Mouse (Mus musculus): ENCODE measurements at regions not wholly inside any gene's neighbourhood (a gene's known extent, or its start where the extent isn't known, plus 50 kb on each side); places are given as distances from the start of the nearest gene placed in this dataset.

DNA sequence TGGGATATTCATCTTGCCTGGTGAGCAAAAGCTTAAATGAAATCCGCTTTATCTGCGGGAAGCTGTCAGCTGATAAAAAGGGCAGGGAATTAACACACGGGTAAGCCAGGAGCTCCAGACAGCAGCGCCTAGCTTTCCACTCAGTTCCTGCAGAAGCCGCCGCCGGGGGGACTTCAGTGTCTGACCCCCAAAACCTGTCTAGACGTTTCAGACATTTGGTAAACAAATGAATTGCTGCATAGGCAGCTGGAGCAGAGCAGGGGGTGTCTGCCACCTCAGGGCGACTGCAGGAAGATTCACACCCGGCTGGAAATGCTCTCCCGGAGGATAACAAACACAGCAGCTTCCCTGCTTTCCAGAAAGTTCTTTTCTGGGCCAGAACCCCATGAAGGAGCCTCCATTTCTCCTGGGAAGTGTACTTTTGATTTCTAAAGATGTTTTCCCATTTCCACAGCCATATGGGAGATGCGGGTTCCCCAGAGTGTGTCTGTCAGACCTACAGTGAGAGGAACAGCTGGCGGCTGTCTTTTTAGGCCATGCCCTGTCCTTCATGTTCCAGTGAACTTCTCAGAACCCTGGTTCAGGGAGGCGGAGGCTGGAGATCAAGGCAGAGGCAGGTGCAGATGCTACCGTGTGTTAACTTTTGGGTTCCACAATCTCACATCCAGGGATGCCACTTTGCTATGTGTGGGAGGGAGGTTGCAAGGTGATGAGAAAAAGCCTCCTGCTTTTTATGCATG is 58.7 kb upstream of the Pmepa1 start:
- no peak for DNase-seq (ENCODE audit: low spot score)

DNA sequence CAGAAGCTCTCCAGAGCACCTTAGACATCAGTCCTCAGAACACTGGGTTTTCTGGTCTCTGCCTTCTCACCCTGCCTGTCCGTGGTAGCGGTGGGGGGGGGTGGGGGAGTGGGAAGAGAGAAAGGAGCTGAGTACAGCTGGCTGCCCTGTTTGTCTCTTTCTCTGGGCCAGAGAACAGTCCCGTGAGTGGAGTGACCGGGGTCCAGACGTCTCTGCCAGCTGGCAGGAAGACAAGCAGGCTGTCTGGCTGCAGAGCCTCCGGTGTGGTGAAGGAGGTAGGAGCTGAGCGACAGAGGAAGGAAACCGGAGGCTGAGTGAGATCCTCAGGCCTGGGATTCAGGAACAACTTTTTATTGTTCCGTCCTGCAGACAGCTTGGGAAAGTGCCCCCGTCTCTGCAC is 59.5 kb upstream of the Pmepa1 start:
- no peak for DNase-seq (ENCODE audit: low spot score)

DNA sequence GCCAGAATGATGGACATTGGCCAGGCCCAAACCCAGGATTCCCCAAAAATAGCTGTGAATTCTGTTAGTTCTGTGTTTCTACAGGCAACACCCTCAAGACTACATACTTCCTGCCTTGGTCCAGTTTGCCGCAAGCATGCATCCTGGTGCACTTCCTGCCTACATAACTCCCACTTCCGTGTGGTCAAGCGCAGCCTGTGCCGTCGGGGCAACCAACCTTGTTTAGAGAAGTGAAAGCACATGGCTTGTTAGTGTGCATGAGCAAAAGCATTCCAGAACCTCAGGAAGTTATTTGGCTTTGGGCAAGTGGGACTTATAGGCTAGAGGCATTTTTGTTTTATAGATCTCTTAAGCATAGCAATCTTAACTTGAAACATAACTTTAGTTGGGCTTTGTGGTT is 61.3 kb upstream of the Pmepa1 start:
- no peak for DNase-seq (ENCODE audit: low spot score)

DNA sequence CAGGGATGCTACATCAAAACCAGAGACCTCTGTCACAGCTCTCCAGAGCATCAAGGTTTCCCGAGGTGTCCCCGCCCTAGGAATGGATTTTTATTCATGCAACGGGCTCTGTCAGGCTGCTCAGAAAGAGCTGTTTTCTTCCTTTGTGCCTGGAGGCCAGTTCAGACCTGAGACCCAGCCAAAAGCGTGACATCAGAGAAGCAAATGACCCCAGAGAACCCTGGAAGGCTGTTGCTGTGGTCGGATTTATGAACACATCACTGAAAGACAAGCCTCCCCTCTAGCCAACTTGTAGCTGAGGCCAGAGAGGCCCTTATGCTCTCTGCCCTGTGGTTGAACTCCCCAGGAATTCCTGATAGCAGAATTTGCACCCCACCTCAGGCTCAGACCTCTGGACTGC is 62.3 kb upstream of the Pmepa1 start:
- no peak for DNase-seq (ENCODE audit: low spot score)

DNA sequence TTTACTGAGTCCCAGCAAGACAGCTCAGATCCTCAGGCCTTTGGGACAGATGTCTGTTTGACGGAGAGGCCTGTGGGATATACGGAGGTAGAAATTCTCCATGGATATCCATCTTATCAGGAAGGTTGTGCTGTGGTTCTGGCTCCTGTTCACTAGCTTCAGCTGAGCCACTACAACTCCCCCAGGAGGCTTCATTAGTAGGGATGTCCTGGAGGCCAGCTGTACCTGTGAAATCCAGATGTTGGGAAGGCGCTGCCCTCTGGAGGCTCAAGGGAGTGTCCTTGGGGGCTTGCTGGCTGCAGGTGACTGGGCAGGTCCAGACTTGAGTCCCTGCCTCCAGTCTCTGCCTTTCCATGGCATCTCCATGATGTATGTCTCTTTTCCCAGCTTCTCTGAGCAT is 62.9 kb upstream of the Pmepa1 start:
- no peak for DNase-seq (ENCODE audit: low spot score)

DNA sequence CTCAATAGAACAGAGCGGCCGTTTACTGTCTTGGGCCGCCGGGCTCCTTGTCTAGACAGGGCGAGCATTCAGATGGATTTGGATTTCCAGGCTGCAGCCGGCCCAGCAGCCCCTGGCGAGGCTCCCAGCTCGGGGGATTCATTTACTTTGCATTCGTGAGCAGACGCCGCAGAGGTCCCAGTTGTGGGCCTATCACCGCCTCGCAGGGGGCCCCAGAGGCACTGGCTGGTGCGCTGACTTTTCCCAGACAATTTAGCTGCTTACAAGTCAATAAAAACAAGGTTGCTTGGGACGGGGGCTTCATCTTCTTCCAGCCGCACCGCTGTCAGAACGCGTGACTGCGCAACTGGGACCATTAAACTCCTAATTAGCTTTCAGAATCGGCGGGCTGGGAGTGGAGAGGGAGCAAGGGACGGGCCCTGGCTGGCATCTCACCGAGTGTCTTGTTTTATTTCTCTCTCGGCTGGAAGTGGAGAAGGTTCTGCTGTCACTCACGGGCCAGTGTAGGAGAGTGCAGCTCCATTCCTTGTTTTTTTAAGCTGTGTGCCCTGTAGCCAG is 63.8 kb upstream of the Pmepa1 start:
- DNase-seq (ENCODE audit: low spot score), result no peak

DNA sequence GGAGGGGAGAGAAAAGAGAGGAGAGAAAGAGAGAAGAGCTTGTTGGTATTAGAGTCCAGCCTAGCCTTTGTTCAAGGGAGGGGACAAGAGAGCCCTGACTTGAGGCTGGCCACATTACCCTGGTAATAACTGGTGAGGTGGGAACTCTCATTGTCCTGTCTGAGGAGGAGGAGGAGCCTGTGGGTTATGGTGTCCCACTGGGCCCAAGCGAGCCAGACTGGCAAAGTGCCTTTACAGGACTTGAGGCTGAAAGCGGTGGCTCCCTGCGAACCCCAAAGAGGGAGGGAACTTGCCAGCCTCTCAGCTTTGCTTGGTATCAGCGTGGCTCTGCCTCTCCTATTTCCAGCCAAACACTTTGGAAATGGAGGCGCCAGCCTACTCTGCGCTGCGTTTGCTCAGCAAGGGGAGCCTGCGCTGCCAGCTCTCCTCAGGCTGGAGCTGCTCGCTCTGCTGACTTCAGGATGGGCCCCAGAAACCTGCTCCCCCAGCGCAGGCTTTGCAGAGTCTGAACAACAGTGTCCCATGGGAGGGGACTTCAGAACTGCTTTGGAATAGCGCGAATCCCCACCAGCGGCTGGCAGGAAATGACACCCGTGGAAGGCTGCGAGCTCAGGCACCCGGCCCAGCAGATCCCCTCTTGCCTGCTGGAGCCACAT is 66.4 kb upstream of the Pmepa1 start:
- DNase-seq (ENCODE audit: low spot score), result no peak

DNA sequence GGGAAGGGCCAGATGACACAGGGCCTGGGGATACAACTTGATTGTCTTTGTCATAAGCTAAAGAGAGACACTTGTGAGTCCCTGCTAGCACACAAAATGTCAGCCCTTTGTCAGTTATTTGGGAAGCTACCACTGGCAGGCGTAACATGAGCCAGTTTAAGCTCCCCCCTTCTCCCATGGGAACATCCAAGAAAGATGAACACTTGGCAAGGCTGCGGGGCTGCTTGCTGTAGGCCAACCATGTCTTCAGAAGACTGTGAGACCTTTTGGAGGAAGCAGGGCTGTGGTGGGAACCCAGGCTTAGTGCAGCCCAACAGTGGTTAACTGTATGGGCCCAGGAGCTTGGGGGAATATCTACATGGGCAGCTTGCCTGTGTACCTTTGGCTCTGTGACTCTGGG is 67.3 kb upstream of the Pmepa1 start:
- DNase-seq (ENCODE audit: low spot score), result no peak

DNA sequence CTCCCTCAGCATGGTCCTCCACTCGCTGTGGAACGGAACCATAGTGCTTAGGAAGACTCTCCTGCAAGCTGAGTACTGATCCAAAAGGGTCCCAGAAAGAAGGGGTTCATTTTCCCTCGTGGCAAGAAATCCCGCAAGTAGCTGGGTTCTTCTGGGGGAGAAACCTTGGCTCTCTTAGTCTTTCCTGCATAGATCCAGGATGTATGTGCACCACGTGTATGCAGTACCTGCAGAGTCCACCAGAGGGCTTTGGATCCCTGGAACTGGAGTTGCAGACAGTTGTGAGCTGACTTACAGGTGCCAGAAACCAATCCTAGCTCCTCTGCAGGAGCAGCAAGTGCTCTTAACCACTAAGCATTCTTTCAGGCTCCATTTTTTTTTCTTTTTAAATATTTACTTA is 67.9 kb upstream of the Pmepa1 start:
- DNase-seq (ENCODE audit: low spot score), result no peak

DNA sequence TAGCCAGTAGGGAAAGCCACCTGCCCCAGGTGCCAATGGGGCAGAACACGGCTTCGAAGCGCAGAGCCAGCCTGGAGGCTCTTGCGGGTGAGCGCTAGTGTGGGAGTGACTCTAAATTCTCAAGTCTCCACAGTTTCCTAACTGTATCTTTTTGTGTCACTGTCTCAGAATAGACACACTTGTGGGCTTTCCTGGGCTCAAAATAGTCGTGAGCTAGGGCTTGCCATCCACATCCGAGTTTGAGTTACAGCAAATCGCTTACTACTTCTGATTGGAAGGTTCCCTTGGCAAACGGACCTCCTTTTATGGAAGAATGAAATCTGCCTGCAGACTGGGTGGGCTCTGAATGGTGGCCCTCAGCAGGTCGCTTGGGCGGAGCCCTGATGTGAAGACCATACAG is 71.0 kb upstream of the Pmepa1 start:
- DNase-seq (ENCODE audit: low spot score), result no peak

DNA sequence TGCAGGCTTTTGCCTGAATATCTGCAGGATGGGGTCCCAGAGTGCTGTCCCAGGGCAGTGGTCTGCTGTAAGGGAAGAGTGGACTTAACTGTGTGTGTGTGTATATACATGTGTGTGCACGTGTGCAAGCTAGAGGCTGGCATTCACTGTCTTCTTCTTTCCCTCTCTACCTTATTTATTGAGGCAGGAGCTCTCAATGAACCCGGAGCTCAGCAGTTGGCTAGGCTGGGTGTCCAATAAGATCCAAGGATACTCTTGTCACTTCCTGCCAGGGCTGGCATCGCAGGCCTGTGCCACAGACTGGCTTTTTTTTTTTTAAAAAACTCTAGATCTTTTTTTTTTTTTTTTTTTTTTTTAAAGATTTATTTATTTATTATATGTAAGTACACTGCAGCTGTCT is 72.4 kb upstream of the Pmepa1 start:
- DNase-seq (ENCODE audit: low spot score), result no peak

DNA sequence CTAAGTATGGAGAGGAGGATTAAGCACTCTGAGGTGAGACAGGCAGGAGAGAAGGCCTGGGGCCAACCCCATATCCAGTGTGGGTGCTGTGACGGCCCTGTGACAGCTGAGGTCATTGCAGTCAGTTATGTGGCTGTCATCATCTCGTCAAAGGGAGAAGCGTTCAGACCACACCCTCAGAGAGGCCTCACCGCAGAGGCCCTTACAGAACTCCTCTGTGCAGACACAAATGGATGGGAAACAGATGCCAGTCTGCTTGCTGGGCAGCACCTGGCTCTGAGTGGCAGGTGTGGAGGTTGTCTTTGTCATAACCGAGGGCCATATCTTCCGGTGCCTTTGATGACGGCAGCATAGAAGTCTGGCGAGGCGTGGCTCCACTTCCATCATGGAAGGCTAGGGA is 73.2 kb upstream of the Pmepa1 start:
- no peak for DNase-seq (ENCODE audit: low spot score)

DNA sequence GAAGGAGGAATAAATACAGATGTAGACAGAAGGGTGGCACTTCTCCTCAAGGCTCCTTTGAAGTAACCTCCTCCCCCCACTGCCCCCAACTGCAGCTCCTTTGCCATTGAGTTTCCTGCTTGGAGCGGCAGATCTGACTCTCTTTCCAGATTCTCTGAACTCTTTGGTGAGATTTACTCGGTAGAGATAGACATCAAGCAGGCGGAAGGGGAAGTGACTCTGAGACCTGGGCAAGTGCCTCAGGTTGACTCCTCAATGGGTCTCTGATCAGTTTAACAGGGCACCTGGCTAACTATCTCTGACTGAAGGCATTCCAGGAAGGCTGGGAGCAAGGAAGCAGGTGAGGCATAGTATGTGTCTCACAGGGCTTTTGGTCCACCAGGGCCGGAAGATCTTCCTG is 73.6 kb upstream of the Pmepa1 start:
- no peak for DNase-seq (ENCODE audit: low spot score)

DNA sequence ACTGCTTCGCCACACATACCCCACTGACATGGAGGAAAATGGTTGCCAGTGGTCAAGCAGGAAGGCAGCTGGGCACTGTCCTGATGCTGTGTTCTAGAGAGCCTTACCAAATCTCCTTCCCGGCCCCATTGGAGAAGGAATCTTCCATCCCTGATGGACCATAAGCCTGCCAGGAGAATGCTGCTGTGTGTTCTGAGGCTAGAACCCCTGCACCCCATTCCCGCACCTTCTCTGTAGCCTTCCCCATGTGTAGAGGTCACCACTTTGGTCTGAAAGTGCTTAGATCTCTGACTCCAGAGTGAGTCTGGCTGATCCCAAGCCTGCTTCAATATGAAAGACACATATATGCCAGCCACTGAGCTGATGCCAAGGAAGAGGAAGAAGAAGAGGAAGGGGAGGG is 74.1 kb upstream of the Pmepa1 start:
- no peak for DNase-seq (ENCODE audit: low spot score)

DNA sequence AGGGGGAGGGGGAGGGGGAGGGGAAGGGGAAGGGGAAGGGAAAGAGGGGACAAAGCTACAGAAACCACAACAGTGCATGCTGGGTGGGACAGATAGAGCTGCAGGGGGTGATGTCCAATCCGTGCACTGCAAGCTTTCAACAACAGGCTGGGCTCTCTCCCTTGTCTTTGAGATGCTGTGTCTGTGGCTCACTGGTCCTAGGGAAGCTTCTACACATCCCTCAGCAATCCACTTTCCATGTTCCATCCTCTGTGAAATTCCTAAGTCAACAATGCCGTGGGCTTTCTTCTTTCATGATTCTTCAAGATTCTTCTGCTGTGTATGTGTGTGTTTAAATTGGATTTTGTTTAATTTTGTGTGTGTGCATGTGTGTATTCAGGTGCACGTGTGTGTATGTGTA is 74.5 kb upstream of the Pmepa1 start:
- DNase-seq (ENCODE audit: low spot score), result no peak

DNA sequence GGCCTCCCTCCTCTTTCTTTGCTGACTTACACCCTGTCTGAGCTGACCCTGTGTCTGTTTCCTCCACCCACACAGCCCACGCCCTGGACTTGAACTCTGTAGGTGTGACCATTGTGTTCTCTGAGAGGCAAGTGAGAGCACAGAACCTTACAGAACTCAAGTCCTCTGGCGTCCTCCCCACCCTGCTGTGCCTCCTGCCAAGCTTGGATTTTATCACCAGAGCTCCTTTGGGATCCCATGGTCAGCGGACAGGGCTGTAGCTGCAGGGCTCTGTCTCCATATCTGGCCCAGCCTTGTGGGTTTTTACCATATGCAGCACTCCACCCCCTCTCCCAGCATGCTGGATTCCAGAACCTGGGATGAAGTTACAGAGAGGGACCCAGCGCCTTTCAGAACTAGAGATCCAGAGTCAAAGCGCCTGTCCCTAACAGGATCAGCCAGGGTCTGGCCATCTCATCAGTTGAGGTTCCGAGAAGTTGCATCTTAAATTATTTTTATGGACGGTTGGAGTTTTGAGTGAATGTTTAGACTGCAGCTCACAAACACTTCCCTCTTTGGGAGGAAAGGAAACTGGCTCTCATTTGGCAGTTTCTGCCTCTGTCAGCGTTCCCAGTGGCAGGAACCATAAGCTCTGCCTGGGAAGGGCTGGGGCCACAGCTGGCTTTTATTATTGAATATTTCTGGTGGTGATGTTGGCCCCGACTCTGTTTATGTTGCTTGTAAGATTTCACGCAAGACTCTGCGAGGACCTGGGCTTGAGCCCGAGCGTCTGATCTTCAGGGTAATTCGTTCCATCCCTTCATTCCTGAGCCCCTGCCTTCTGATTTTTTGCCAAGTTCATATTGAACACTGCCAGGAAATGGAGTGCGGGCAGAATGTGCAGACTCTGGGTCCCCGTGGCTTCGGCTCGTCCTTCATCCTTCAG is 75.8 kb upstream of the Pmepa1 start:
- DNase-seq (ENCODE audit: low spot score), result peak; percentile 26

DNA sequence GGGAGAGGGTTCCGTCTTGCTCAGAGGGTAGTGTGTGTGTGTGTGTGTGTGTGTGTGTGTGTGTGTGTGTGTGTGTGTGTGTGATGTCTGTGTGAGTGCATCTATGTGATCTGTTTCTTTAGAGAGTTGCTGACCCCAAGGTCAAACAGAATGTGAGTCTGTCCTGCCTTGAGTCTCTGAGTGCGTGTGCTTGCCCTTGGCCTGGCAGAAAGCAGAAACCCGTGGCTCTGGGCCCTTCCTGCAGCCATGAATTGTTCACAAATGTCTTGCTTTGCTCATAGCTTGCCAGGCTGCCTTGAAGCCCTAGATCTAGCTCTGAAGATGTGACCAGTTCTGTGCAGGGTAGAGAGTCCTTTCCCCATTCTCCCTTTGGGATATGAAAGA is 76.4 kb upstream of the Pmepa1 start:
- DNase-seq (ENCODE audit: low spot score), result no peak

DNA sequence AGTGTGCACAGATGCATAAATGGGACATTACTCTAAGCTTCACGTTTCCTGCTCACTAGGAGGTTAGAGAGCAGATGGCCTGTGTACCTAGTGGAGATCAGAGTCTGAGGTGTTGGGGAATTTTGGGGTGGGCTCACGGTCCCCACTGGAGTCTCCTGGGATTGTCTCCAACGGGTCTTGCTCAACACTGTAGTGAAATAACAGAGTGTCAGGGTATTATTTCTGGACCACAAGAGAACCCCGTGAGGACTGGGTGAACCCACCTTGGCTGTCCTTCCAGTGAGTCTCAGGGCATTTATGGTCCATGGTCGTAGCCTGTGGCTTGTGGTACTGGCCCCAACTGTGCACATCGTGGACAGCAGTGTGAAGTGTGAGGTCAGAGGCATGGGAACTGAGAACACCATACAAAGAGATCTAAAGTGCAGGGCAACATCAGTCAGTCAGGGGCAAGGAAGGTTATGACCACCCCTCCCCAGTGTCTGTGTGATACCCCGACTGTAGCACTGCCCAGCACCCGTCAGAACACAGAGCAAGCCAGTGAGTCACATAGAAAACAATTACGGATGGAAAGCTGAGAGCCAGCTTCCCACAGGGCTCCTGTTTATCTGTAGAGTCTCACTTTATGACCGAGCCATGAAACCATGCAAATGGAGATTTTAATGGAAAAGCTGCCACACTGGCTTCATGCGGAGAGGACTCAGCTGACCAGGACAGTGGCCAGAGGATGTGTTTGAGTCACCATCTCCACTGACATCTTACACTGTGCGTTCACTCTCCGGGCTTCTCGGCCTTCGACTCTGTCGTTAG is 77.3 kb upstream of the Pmepa1 start:
- DNase-seq (ENCODE audit: low spot score), result no peak

DNA sequence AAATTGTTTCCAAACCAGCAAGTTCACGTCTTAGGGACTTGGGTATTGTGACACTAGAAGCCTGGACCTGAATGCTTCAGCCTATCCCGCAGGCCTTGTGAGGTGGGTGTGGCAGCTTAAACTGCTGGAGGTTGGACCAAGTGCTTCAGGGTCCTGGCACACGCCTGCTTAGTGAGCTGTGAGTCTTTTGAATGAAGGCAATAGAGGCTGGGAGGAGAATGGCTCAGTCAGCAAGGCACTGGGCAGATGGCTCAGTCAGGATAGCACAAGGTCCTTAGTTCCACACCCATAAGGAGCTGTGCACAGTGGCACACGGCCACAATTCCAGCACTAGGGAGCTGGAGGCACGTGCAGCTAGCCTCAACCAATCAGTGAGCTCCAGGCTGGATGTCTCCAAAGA is 80.5 kb upstream of the Pmepa1 start:
- DNase-seq (ENCODE audit: low spot score), result no peak

DNA sequence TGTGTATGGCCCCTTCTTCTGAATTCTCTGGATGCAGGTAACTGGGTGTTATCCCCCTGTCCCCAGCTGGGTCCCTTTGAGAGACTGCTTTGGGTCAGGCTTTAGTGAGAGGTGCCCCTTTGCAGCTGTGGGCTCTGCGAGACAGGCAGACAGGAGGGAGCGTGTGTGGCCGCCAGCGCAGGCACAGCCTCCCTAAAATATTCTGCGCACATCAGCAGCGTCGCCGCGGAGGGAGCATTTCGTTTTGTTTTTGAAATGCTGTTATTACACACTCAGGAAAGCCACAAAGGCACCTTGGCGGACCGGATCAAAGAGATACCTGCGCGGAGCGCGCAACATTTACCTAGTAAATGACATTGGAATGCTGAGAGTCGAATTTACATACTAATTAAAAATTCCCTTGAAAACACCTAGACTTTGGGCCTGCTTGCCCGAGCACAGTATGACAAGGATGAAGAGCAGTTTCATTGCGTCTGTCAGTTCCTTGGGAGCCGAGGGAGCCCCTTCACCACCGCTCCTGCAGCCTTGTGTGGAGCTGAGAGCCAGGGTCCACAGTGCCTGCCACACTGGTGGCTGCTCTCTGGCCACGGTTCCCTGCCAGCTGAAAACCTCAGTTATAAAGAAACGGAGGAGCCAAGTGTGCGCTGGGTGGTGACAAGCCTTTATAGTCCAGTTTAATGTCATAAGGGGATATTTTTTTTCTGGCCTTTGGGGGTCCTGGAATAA is 89.3 kb upstream of the Pmepa1 start:
- DNase-seq (ENCODE audit: low spot score), result no peak

DNA sequence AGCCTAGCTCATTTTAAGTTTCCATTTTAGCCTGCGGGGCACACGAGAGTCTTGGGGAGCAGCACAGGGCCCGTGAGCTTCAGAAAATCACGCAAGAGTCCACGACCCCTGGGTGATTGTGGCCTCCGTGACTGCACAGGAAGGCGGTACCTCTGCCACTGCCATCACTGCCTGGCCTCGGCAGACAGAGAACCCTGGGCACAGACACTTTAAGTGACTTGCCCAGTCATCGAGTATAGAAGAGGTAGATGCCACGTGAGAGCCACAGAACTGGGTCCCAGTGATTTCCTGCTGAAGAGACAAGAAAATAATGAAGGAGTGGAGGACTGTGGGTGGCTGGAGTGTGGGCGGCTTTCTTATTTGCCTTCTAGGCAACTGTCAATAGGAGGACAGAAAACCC is 90.4 kb upstream of the Pmepa1 start:
- DNase-seq (ENCODE audit: low spot score), result no peak
